Mouse (Mus musculus) G1E (cell line): Measurements from ENCODE around the gene C8g.

Experiments
- CTCF ChIP-seq: IDR thresholded peaks from 2 replicates; pipeline ENCODE4 v1.5.1; 2012; ENCODE audit warnings: low read depth, low read length, inconsistent platforms, mixed read lengths
- GATA1 ChIP-seq: IDR thresholded peaks from 2 replicates; pipeline ENCODE4 v1.6.1; 2012; ENCODE audit warnings: borderline replicate concordance, low read length, inconsistent platforms, mixed read lengths
- GATA2 ChIP-seq: IDR thresholded peaks from 2 replicates; pipeline ENCODE4 v1.6.1; 2012; ENCODE audit warnings: low read depth, low read length, inconsistent platforms, borderline replicate concordance
- POLR2AphosphoS5 ChIP-seq: IDR thresholded peaks from 2 replicates; pipeline ENCODE4 v1.6.1; 2012; ENCODE audit warnings: low read depth, low read length, inconsistent platforms; ENCODE audit not compliant: insufficient replicate concordance

GRCm38 (mm10) chr2:25468962-25469915 lies 32.3 kb downstream of the C8g start:
- no peak for TF ChIP-seq POLR2AphosphoS5
- no peak for TF ChIP-seq CTCF
- TF ChIP-seq GATA2: no peak
- no peak for TF ChIP-seq GATA1
